Mouse (Mus musculus) layer of hippocampus, postnatal 14 days (tissue): ENCODE measurements around the gene Taar7b. TPM values are rescaled to one million over a fixed set of nuclear protein-coding genes. Genes with fewer than 3 reads are reported as not detected.

Experiments used
- DNase-seq, 2 experiments: peaks; one replicate each; pipeline ENCODE4 v3.0.0; 2021 to 2022; ENCODE audit warnings: low spot score in 2 of 2, mixed read lengths in 1 of 2
- long read RNA-seq, 2 experiments: library from polyadenylated mRNA; stranded (forward); transcript quantifications; one replicate each; pipeline ENCODE4 v2.0.0; 2021
- total RNA-seq, 2 experiments: library from RNA; stranded (reverse); gene quantifications; 2 replicates each; pipeline ENCODE4 v1.2.3; 2021

Gene Taar7b
- not detected for total RNA-seq
- long read RNA-seq, experiment 1: 0 reads
- long read RNA-seq, experiment 2: 0 reads

GRCm38 (mm10) chr10:23999639-24000038 is at the start of gene Taar7b:
TSS of gene Taar7b (plus strand) at chr10:23999939.
- DNase-seq: no peak

DNA sequence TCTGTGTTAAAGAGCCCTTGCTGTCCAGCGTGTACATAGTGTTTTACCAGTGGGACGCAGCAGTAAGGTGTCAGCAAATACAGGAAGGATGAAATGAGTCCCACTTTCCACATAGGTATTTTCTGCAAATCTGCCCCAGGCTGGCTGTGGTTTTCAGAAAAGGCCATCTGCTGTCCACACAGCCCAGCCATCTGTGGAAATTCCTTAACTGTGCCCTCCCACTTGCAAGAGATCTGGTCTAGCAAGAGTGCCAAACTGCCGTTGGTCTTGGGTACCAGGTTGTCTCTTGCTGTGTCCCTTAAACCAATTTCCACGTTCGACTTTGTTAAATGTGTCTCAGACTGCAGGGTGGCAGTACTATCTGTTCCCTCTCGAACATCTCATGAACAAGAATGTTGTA is 48.0 kb upstream of the Taar7b start:
- no peak for DNase-seq

GRCm38 (mm10) chr10:23959071-23959470 is 40.7 kb upstream of the Taar7b start:
- no peak for DNase-seq

- DNase-seq: no peak
These were observed 39.3 kb upstream of the Taar7b start, which contains the start of gene Taar4 for GRCm38 (mm10) chr10:23960444-23960915. TSS of gene Taar4 (plus strand) at chr10:23960494.

DNA sequence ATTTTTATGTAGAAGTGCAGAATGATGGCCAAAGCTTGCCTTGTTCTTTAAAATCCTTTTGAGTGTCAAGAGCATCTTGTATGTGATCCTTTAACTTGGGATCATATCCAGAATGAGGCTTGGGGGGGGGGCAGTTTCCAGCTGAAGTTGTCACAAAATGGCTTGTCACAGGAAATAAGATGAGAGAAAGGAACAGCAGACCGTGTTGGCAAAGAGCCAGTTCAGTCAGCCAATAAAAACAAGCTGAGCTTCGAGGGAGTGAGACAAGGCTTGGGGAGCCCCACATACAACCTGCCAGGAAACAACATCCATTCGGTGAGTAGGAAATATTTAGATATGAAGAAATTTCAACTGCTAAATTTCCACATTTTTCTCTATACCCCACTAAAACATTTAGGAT is 36.3 kb upstream of the Taar7b start:
- DNase-seq: no peak

- DNase-seq: no peak
These were observed 34.7 kb upstream of the Taar7b start for GRCm38 (mm10) chr10:23964921-23965610.

GRCm38 (mm10) chr10:23970656-23971165 is 29.0 kb upstream of the Taar7b start, which contains the start of gene Taar5:
TSS of gene Taar5 (plus strand) at chr10:23970706.
- DNase-seq: no peak

DNA sequence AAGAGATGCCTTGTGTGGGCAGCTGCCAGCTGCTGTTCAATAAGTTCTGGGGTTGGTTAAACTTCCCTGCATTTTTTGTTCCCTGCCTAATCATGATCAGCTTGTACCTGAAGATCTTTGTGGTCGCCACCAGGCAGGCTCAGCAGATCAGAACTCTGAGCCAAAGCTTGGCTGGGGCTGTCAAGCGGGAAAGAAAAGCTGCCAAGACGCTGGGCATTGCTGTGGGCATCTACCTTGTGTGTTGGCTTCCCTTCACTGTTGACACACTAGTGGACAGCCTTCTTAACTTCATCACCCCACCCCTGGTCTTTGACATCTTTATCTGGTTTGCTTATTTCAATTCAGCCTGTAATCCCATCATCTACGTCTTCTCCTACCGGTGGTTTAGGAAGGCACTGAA is 28.5 kb upstream of the Taar7b start:
- DNase-seq: no peak

DNA sequence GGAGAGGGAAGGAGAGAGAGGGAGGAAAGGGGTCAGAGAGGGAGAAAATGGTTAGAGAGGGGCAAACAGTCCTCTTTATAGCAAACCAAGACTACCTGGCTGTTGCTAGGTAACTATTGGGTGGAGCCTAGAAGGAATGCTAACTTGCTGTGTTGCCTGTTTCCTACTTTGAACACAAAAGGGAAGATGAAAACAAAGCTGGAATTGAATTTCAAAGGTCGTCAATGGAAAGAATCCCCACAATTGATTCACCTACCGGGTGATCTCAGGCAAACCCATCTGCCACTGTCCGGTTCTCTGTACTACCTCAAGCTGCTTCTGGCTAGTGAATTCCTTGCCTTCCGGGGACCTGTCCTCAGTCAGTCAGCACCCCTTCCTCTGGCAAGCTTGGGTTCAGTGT is 21.8 kb upstream of the Taar7b start:
- no peak for DNase-seq

- peak; percentile 64 to 77 for DNase-seq
These were observed 20.6 kb upstream of the Taar7b start for GRCm38 (mm10) chr10:23978901-23979705.

DNA sequence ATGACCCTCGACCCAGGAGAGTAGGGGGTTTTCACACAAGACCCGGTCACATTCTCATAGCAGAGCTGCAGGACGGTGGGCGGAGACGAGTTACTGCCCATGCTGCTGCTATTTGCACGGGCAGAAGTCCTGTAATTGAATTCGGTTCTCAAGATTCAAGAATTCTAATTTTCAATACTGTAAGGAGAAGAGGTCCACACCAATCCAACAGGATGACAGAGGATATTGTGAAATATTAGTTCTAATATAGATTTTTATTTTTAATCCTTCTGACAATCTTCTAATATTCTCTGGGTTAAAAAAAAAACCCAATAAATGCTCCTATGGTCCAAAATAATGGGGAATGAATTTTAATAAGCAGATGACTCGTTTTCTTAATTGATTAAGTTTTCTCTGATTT is 14.2 kb upstream of the Taar7b start, which contains the start of gene Taar6:
Gene Taar6, minus strand, starts transcription at position 101 of the 400 bp plus-strand sequence.
- no peak for DNase-seq

- no peak for DNase-seq
These were observed 13.3 kb upstream of the Taar7b start for GRCm38 (mm10) chr10:23986419-23986818.

DNA sequence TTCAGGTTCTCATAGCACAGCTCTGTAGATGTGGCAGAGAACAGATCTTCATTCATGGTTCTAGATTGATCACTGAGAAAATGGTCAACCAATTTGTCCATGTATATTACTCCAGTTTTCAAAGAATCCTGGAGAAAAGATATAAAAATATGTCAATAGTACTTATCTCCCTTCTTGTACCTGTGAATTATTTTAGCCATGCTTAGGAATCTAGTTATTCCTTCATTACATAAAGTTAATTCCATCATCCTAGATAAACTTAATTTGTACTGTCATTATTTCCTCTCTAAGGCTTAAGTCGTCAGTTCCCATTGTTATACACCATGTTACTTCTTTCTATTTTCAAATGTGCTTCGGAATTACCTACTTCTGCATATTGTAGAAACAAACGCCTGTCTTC is 6.4 kb upstream of the Taar7b start, which contains the start of gene Taar7a:
Gene Taar7a, minus strand, starts transcription at position 101 of the 400 bp plus-strand sequence.
- DNase-seq: no peak

DNA sequence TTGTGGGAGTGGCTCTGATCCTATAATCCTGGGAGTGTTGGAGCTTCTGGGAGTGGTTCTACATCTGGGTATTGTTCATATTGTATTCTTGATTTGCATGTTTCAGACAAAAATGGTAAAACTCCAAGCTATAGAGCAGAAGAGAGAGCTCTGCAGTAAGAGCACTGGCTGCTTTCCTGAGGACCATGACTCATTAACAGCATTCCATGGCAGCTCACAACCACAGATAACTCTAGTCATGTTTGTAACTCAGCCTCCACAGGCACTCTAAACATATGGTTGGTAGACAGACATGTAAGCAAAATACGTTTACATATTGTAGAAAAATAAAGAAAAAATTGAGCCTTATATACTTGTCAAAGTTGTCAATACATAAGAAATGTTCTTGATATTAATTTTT is 6.7 kb downstream of the Taar7b start:
- no peak for DNase-seq

- no peak for DNase-seq
These were observed 7.3 kb downstream of the Taar7b start for GRCm38 (mm10) chr10:24007034-24007433.

GRCm38 (mm10) chr10:24008143-24008542 is 8.4 kb downstream of the Taar7b start:
- no peak for DNase-seq

- no peak for DNase-seq
These were observed 27.2 kb downstream of the Taar7b start, which contains the start of gene Taar7d for GRCm38 (mm10) chr10:24026922-24027321. TSS of gene Taar7d (plus strand) at chr10:24027222.

GRCm38 (mm10) chr10:24031347-24031746 is 31.6 kb downstream of the Taar7b start:
- no peak for DNase-seq

DNA sequence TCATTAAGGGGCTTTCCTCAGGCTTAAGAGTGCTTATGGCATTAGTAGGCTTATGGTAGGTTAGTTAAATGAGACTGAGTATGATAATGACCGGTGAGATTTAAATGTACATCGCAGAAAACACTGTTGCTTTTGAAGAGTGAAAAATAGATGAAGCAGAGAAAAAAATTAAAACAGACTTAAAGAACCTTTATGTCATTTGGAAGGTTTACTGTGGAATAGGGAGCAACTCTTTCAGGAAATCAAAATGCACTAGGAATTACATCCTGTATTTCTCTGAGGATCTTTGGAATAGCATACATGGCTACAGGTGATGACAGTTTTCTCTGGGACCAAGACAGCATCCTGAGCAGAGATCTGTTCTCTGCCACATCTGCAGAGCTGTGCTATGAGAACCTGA is 37.6 kb downstream of the Taar7b start, which contains the start of gene Taar7e:
Gene Taar7e, plus strand, starts transcription at position 301 of the 400 bp plus-strand sequence.
- no peak for DNase-seq

- no peak for DNase-seq
These were observed 40.6 kb downstream of the Taar7b start for GRCm38 (mm10) chr10:24040120-24040869.

GRCm38 (mm10) chr10:24049210-24049609 is 49.5 kb downstream of the Taar7b start, which contains the start of gene Taar7f:
TSS of gene Taar7f (plus strand) at chr10:24049510.
- no peak for DNase-seq
